Mouse (Mus musculus) ES-Bruce4 (cell line): ENCODE results near the gene Phf21b.
"Not testable (repeated sequence)": the region's sequence is repeated elsewhere in the genome, so short reads cannot be mapped to it uniquely, and the experiment has no call there.

ENCODE experiments used
- CTCF ChIP-seq: IDR thresholded peaks from one replicate; pipeline ENCODE4 v1.8.1; 2011; ENCODE audit warnings: low read depth, low read length
- POLR2A ChIP-seq: IDR thresholded peaks from one replicate; pipeline ENCODE4 v1.8.1; 2011; ENCODE audit warnings: low read length; ENCODE audit not compliant: insufficient read depth

DNA sequence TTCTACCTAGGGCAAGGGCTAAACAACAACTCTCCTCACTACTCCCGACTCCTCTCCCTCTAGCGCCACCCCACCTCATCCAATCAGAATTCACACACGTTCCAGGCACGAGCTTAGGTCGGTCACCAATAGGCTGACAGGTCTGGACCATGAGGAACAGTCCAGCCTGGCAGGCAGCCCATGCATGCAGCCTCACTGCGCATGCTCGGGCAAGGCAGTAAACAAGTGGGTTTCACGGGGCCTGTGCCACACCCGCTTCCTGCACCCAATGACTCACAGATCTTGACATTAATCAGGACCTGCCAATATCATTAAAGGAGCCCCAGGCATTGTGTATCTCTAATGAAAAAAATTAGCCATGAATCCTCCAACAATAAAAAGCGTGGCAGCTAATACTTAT, 40.4 kb upstream of the Phf21b start:
- not testable (repeated sequence) for TF ChIP-seq CTCF, POLR2A
